9 mouse cellular contexts compared by ENCODE assay signal in the genomic region with DNA sequence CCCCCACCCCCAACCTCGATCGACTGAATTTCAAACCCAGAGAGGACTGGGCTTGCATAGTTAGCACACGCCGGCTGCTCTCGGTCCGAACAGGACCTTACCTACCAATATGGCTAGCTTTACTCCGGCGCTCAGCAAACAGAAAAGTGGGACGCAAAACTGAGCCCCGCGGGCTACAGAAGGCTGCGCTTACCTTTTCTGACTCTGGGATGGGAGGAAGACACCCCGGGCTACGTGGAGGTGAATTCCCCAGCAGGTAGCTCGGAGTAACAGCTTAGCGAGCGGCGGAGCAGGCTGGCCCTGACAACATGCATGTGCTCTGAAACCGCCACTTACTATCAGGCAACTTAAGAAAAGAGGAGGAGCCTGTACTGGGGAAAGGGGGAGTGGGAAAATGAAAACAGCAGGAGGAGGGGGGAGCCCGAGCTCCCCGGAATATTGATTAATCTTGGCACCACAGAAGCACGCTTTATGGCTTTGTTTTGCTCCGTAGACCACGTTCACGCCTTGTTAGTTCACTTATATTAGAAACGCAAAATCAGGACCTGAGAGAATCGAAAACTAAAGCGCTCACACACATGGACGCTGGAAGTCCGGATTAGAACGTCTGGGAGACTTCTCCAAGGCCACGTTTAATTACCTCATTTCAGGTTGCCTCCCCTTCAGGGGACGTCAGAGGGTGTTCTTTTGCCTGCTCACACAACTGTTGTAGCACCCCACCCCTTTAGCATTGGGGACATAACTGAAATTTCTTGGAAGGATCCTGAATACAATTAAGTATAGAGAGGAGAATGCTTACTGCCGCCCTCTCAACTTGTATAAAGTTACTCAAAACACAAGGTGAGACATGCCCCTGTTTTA. TPM values are rescaled to one million over a fixed set of nuclear protein-coding genes. Genes with fewer than 3 reads are reported as not detected.
DNase-seq lines count a peak whose midpoint lies in the region; ATAC-seq and TF ChIP-seq lines count a peak whose summit lies in the region.
"Had no signal": no experiment of that assay in that cellular context is flagged by ENCODE, and none has a peak within 500 bp of the region (broad histone marks: within the 10 kb centered on the region; RNA-seq: fewer than 3 reads in every experiment).

A gene (minus strand): TSS at position 619 of the 861 bp plus-strand sequence.

- peak within 1 kb of the TSS; percentile 47 for H3K4me3 ChIP-seq in cortical plate, adult 2 months (ENCODE audit: insufficient read depth, low read length)
- H3K4me3 ChIP-seq in heart, adult 2 months: peak within 1 kb of the TSS; percentile 64
- peak within 1 kb of the TSS; percentile 76 for H3K4me3 ChIP-seq in kidney, adult 2 months (ENCODE audit: insufficient read depth, low read depth, low read length)
- H3K4me3 ChIP-seq in limb, embryonic 14.5 days (replicated peaks; ENCODE audit: low read length): peak within 1 kb of the TSS; percentile 63
- peak within 1 kb of the TSS; percentile 66 for H3K4me3 ChIP-seq in midbrain, embryonic 13.5 days (replicated peaks)
- H3K4me3 ChIP-seq in stomach, embryonic 15.5 days (replicated peaks): peak within 1 kb of the TSS; percentile 65

- peaks cover 1% of the 10 kb centered on the region; the same call in 1 of the 2 replicates for H3K4me1 ChIP-seq in cortical plate, adult 2 months (ENCODE audit: control insufficient read depth, insufficient read depth, low read length)
- H3K4me1 ChIP-seq in heart, adult 2 months (ENCODE audit: control insufficient read depth, insufficient read depth, low read length): no peaks in the 10 kb centered on the region
- H3K4me1 ChIP-seq in kidney, adult 2 months (ENCODE audit: control insufficient read depth, insufficient read depth, low read length): no peaks in the 10 kb centered on the region; the same call in 1 of the 2 replicates
- H3K4me1 ChIP-seq in limb, embryonic 14.5 days (ENCODE audit: control insufficient read depth, insufficient read depth, low read length): peaks cover 20% of the 10 kb centered on the region
- peaks cover 7% of the 10 kb centered on the region for H3K4me1 ChIP-seq in midbrain, embryonic 13.5 days (replicated peaks)
- no peaks in the 10 kb centered on the region for H3K4me1 ChIP-seq in stomach, embryonic 15.5 days

- 1% methylated on average over 34 of the region's 34 CpGs for WGBS in heart, adult 2 months
- WGBS in kidney, adult 2 months: under 1% methylated on average over 34 of the region's 34 CpGs
- WGBS in limb, embryonic 14.5 days: under 1% methylated on average over 34 of the region's 34 CpGs
- under 1% methylated on average over 34 of the region's 34 CpGs for WGBS in midbrain, embryonic 13.5 days
- under 1% methylated on average over 34 of the region's 34 CpGs for WGBS in stomach, embryonic 15.5 days

- no peak for TF ChIP-seq EP300 in heart, adult 2 months (IDR thresholded peaks at IDR 0.05; ENCODE audit: insufficient read depth, low read depth, low read length)

- intact Hi-C loops in heart, postnatal 25 days (cut with DNase I): no loop called here
- intact Hi-C loops in heart, adult 2 months (cut with DNase I): loop anchor here (5.0 kb wide), 1 partner anchor 48 kb away; no protein-coding TSS in a partner anchor

- peak within 1 kb of the TSS; percentile 39 for H3K9ac ChIP-seq in heart, adult 2 months (ENCODE audit: low read depth, low read length)
- H3K9ac ChIP-seq in limb, embryonic 14.5 days (ENCODE audit: low read depth, low read length, severe bottlenecking): peak within 1 kb of the TSS; percentile 73
- H3K9ac ChIP-seq in midbrain, embryonic 13.5 days (replicated peaks): peak within 1 kb of the TSS; percentile 67
- peak within 1 kb of the TSS; percentile 53; the same call in 1 of the 2 replicates for H3K9ac ChIP-seq in stomach, embryonic 15.5 days

- TF ChIP-seq POLR2A in cortical plate, adult 2 months (IDR thresholded peaks at IDR 0.05; ENCODE audit: extremely low read depth, insufficient read depth, low read length): 0 out of 2 replicates have a peak, but pooled peaks have one; percentile 35
- TF ChIP-seq POLR2A in heart, adult 2 months (IDR thresholded peaks at IDR 0.05; ENCODE audit: insufficient read depth, low read depth, low read length): 0 out of 2 replicates have a peak, but pooled peaks have one; percentile 34
- TF ChIP-seq POLR2A in kidney, adult 2 months (IDR thresholded peaks at IDR 0.05; ENCODE audit: low read depth, low read length): no peak
- TF ChIP-seq POLR2A in limb, embryonic 14.5 days (IDR thresholded peaks at IDR 0.05; ENCODE audit: borderline replicate concordance, extremely low read depth, insufficient read depth, insufficient read length): peak; percentile 40; the same call in 1 of the 2 replicates

- H3K4me2 ChIP-seq in limb, embryonic 14.5 days (replicated peaks; ENCODE audit: low read depth, low read length, severe bottlenecking): peak within 1 kb of the TSS; percentile 70
- peak within 1 kb of the TSS; percentile 92 for H3K4me2 ChIP-seq in midbrain, embryonic 13.5 days (replicated peaks)
- H3K4me2 ChIP-seq in stomach, embryonic 15.5 days: peak within 1 kb of the TSS; percentile 92

- no peaks in the 10 kb centered on the region for H3K79me2 ChIP-seq in heart, adult 2 months (replicated peaks; ENCODE audit: control insufficient read depth, insufficient read depth, low read length)

- H3K36me3 ChIP-seq in heart, adult 2 months (ENCODE audit: control insufficient read depth, insufficient read depth, low read length): no peaks in the 10 kb centered on the region
- no peaks in the 10 kb centered on the region for H3K36me3 ChIP-seq in kidney, adult 2 months (ENCODE audit: control insufficient read depth, insufficient read depth, low read length)
- H3K36me3 ChIP-seq in limb, embryonic 14.5 days (ENCODE audit: control insufficient read depth, insufficient read depth, low read length): no peaks in the 10 kb centered on the region
- no peaks in the 10 kb centered on the region for H3K36me3 ChIP-seq in midbrain, embryonic 13.5 days
- no peaks in the 10 kb centered on the region for H3K36me3 ChIP-seq in stomach, embryonic 15.5 days

- H3K27me3 ChIP-seq in heart, adult 2 months (ENCODE audit: control insufficient read depth, insufficient read depth, low read length): no peaks in the 10 kb centered on the region
- 0 out of 2 replicates have a peak, but pooled peaks cover 1% of the 10 kb centered on the region for H3K27me3 ChIP-seq in kidney, adult 2 months (replicated peaks; ENCODE audit: control insufficient read depth, insufficient read depth, low read length)
- no peaks in the 10 kb centered on the region for H3K27me3 ChIP-seq in limb, embryonic 14.5 days (ENCODE audit: control insufficient read depth, insufficient read depth, low read length)
- peaks cover 26% of the 10 kb centered on the region; the same call in 1 of the 2 replicates for H3K27me3 ChIP-seq in midbrain, embryonic 13.5 days
- no peaks in the 10 kb centered on the region for H3K27me3 ChIP-seq in stomach, embryonic 15.5 days (replicated peaks)

- no peaks in the 10 kb centered on the region for H3K9me3 ChIP-seq in limb, embryonic 14.5 days (ENCODE audit: control insufficient read depth, low read length)
- no peaks in the 10 kb centered on the region for H3K9me3 ChIP-seq in midbrain, embryonic 13.5 days
- no peaks in the 10 kb centered on the region for H3K9me3 ChIP-seq in stomach, embryonic 15.5 days

- H3K27ac ChIP-seq in cortical plate, adult 2 months (ENCODE audit: insufficient read depth, low read length): peak within 1 kb of the TSS; percentile 50
- H3K27ac ChIP-seq in heart, adult 2 months: no peak within 1 kb of the TSS; the same call in 1 of the 2 replicates
- no peak within 1 kb of the TSS for H3K27ac ChIP-seq in kidney, adult 2 months (ENCODE audit: insufficient read depth, low read depth, low read length)
- peak within 1 kb of the TSS; percentile 61 for H3K27ac ChIP-seq in limb, embryonic 14.5 days (replicated peaks; ENCODE audit: low read depth, low read length)
- 0 out of 2 replicates have a peak within 1 kb of the TSS, but pooled peaks have one; percentile 47 for H3K27ac ChIP-seq in midbrain, embryonic 13.5 days
- H3K27ac ChIP-seq in stomach, embryonic 15.5 days: no peak within 1 kb of the TSS

- TF ChIP-seq CTCF in cortical plate, adult 2 months (IDR thresholded peaks at IDR 0.05; ENCODE audit: extremely low read depth, insufficient read depth, low read length): no peak
- TF ChIP-seq CTCF in heart, adult 2 months (IDR thresholded peaks at IDR 0.05): no peak
- no peak for TF ChIP-seq CTCF in kidney, adult 2 months (conservative IDR thresholded peaks at IDR 0.05; ENCODE audit: insufficient read depth, insufficient read length, low read depth, low read length)

- DNase-seq in heart, adult 11 months: peak; percentile 95
- DNase-seq in heart, postnatal 25 days (ENCODE audit: low spot score): no peak
- peak; percentile 48 to 55 for DNase-seq in heart, adult 2 months
- DNase-seq in kidney, adult 2 months: peak; percentile 49
- peak; percentile 55 for DNase-seq in limb, embryonic 14.5 days (ENCODE audit: low spot score)

- peak; percentile 78 for ATAC-seq in limb, embryonic 14.5 days (ENCODE audit: low FRiP score, low read depth)
- peak; percentile 93 for ATAC-seq in midbrain, embryonic 13.5 days
- ATAC-seq in stomach, embryonic 15.5 days (ENCODE audit: insufficient read depth, low FRiP score, low read depth): peak; percentile 84

RNA-seq across cellular contexts. Expression of the gene that starts here (rescaled TPM):
- 1 to 10 TPM; 1.6 to 1.7 TPM for total RNA-seq in heart, postnatal 25 days (2021)
- polyA plus RNA-seq in cortical plate, adult 2 months (2012; rRNA removed): 373 TPM in 2 replicates
- total RNA-seq in heart, adult 2 months (2021): 1 to 10 TPM; 1.6 to 1.9 TPM
- polyA plus RNA-seq in heart, adult 2 months (2012; rRNA removed): 2.5 and 5.3 TPM in 2 replicates
- 4.2 and 6.4 TPM in 2 replicates for polyA plus RNA-seq in kidney, adult 2 months (2012; rRNA removed)
- polyA plus RNA-seq in limb, embryonic 14.5 days (2012; rRNA removed): 20.9 and 25.1 TPM in 2 replicates
- 26.8 and 31.6 TPM in 2 replicates for polyA plus RNA-seq in limb, embryonic 14.5 days (2014; fragmentation: Nextera tagmentation; extraction: Ambion mirVana)
- 76.4 and 85.4 TPM in 2 replicates for polyA plus RNA-seq in midbrain, embryonic 13.5 days (2015; fragmentation: Nextera tagmentation; extraction: Ambion mirVana)
- 11.1 and 12.3 TPM in 2 replicates for polyA plus RNA-seq in stomach, embryonic 15.5 days (2015; fragmentation: Nextera tagmentation; extraction: Ambion mirVana)
- total RNA-seq: neutrophil, adult 5-6 weeks had no signal

Comparison
In these comparisons a context has a peak if more than half of its experiments do, and no peak if none do; other contexts are left out.
1. H3K27ac ChIP-seq: peak in cortical plate, adult 2 months (single experiment), limb, embryonic 14.5 days (single experiment) and midbrain, embryonic 13.5 days (single experiment); none in heart, adult 2 months (single experiment), kidney, adult 2 months (single experiment) and stomach, embryonic 15.5 days (single experiment).
2. Peak in every context shown above with its lines, with median percentiles within 50 percentile points of each other: H3K4me3 ChIP-seq, H3K9ac ChIP-seq, ATAC-seq and H3K4me2 ChIP-seq.